Mouse (Mus musculus) MEL (cell line): ENCODE data around the gene Pard3. TPM values are rescaled to one million over a fixed set of nuclear protein-coding genes. Genes with fewer than 3 reads are reported as not detected.

ENCODE experiments used
- DNase-seq: peaks from one replicate; pipeline ENCODE4 v3.0.0; 2011; ENCODE audit warnings: low read depth, low spot score
- H3K27ac ChIP-seq: 2 replicates; pipeline ENCODE4 v1.5.1; 2012; ENCODE audit warnings: low read depth, mild to moderate bottlenecking, control low read depth, low read length, moderate library complexity; ENCODE audit not compliant: control insufficient read depth
- H3K27me3 ChIP-seq, 2 experiments: fragments of 150-350 bp in 1 of 2; sonication (generic) in 1 of 2; 2 replicates each; pipeline ENCODE4 v1.6.1; 2012; ENCODE audit warnings: low read length in 2 of 2, mild to moderate bottlenecking in 2 of 2, improper control_type of control experiment in 1 of 2, moderate library complexity in 1 of 2; ENCODE audit not compliant: insufficient read depth in 2 of 2, control insufficient read depth in 1 of 2
- H3K36me3 ChIP-seq, 2 experiments: 2 replicates each; pipeline ENCODE4 v1.6.1; 2012 to 2014; ENCODE audit warnings: low read length in 2 of 2, improper control_type of control experiment in 1 of 2, inconsistent platforms in 1 of 2, mild to moderate bottlenecking in 1 of 2; ENCODE audit not compliant: insufficient read depth in 2 of 2, control insufficient read depth in 1 of 2
- H3K4me1 ChIP-seq, 2 experiments: fragments of 150-350 bp in 1 of 2; sonication (generic) in 1 of 2; 2 replicates each; pipeline ENCODE4 v1.6.1; 2012; ENCODE audit warnings: low read length in 2 of 2, improper control_type of control experiment in 1 of 2, mild to moderate bottlenecking in 1 of 2; ENCODE audit not compliant: insufficient read depth in 2 of 2, control insufficient read depth in 1 of 2
- H3K4me3 ChIP-seq, 2 experiments: fragments of 150-350 bp in 1 of 2; sonication (generic) in 1 of 2; 2 replicates each; pipeline ENCODE4 v1.5.1; 2012; ENCODE audit warnings: low read depth in 2 of 2, low read length in 2 of 2, mild to moderate bottlenecking in 2 of 2, moderate library complexity in 2 of 2, control low read depth in 1 of 2, improper control_type of control experiment in 1 of 2; ENCODE audit not compliant: control insufficient read depth in 1 of 2, insufficient read depth in 1 of 2
- H3K79me2 ChIP-seq: 2 replicates; pipeline ENCODE4 v1.6.1; 2012; ENCODE audit warnings: mild to moderate bottlenecking, low read length, moderate library complexity; ENCODE audit not compliant: control insufficient read depth, poor library complexity, insufficient read depth
- H3K9ac ChIP-seq: 2 replicates; pipeline ENCODE4 v1.6.1; 2012; ENCODE audit warnings: low read depth, mild to moderate bottlenecking, control low read depth, low read length, moderate library complexity; ENCODE audit not compliant: control insufficient read depth, poor library complexity, severe bottlenecking
- H3K9me3 ChIP-seq: fragments of 150-350 bp; sonication (generic); replicated peaks from 2 replicates; pipeline ENCODE4 v1.6.1; 2012; ENCODE audit warnings: mild to moderate bottlenecking, low read length, improper control_type of control experiment, moderate library complexity; ENCODE audit not compliant: insufficient read depth
- BHLHE40 ChIP-seq: IDR thresholded peaks from 2 replicates; pipeline ENCODE4 v1.6.1; 2012; ENCODE audit warnings: low read depth, mild to moderate bottlenecking, inconsistent platforms, low read length, improper control_type of control experiment, borderline replicate concordance
- CHD1 ChIP-seq: IDR thresholded peaks from 2 replicates; pipeline ENCODE4 v1.6.1; 2012; ENCODE audit warnings: low read depth, mild to moderate bottlenecking, inconsistent platforms, low read length, improper control_type of control experiment
- CHD2 ChIP-seq: IDR thresholded peaks from 2 replicates; pipeline ENCODE4 v1.6.1; 2011; ENCODE audit warnings: low read length, improper control_type of control experiment
- E2F4 ChIP-seq: IDR thresholded peaks from 2 replicates; pipeline ENCODE4 v1.6.1; 2011; ENCODE audit warnings: low read depth, low read length, improper control_type of control experiment, borderline replicate concordance
- ETS1 ChIP-seq: IDR thresholded peaks from 2 replicates; pipeline ENCODE4 v1.6.1; 2012; ENCODE audit warnings: low read depth, mild to moderate bottlenecking, inconsistent platforms, low read length, improper control_type of control experiment, moderate library complexity
- JUND ChIP-seq: IDR thresholded peaks from 2 replicates; pipeline ENCODE4 v1.6.1; 2011; ENCODE audit warnings: low read depth, mild to moderate bottlenecking, improper control_type of control experiment, low read length
- MEF2A ChIP-seq: IDR thresholded peaks from 2 replicates; pipeline ENCODE4 v1.6.1; 2014; ENCODE audit warnings: low read depth, mild to moderate bottlenecking, inconsistent platforms, low read length, improper control_type of control experiment; ENCODE audit not compliant: poor library complexity, insufficient replicate concordance, severe bottlenecking; ENCODE audit errors: extremely low read depth
- MYB ChIP-seq: IDR thresholded peaks from 2 replicates; pipeline ENCODE4 v1.6.1; 2011; ENCODE audit warnings: mild to moderate bottlenecking, low read depth, low read length, improper control_type of control experiment
- NELFE ChIP-seq: IDR thresholded peaks from 2 replicates; pipeline ENCODE4 v1.6.1; 2011; ENCODE audit warnings: low read depth, low read length, improper control_type of control experiment
- POLR2A ChIP-seq, 2 experiments: IDR thresholded peaks; 2 replicates each; pipeline ENCODE4 v1.6.1; 2011 to 2012; ENCODE audit warnings: low read length in 2 of 2, mild to moderate bottlenecking in 2 of 2, control low read depth in 1 of 2, improper control_type of control experiment in 1 of 2, low read depth in 1 of 2, moderate library complexity in 1 of 2; ENCODE audit not compliant: control insufficient read depth in 1 of 2, insufficient read depth in 1 of 2, poor library complexity in 1 of 2
- POLR2AphosphoS2 ChIP-seq: IDR thresholded peaks from 2 replicates; pipeline ENCODE4 v1.6.1; 2011; ENCODE audit warnings: low read length, improper control_type of control experiment
- POLR2AphosphoS5 ChIP-seq: IDR thresholded peaks from 2 replicates; pipeline ENCODE4 v1.6.1; 2012; ENCODE audit warnings: low read depth, borderline replicate concordance, mild to moderate bottlenecking, inconsistent platforms, low read length, moderate library complexity, mixed read lengths
- RAD21 ChIP-seq: IDR thresholded peaks from 2 replicates; pipeline ENCODE4 v1.6.1; 2011; ENCODE audit warnings: mild to moderate bottlenecking, low read depth, low read length, improper control_type of control experiment
- RCOR1 ChIP-seq: IDR thresholded peaks from 2 replicates; pipeline ENCODE4 v1.6.1; 2012; ENCODE audit warnings: low read depth, mild to moderate bottlenecking, inconsistent platforms, low read length, improper control_type of control experiment
- SIN3A ChIP-seq: IDR thresholded peaks from 2 replicates; pipeline ENCODE4 v1.6.1; 2012; ENCODE audit warnings: low read length, improper control_type of control experiment, inconsistent platforms
- SMC3 ChIP-seq: IDR thresholded peaks from 2 replicates; pipeline ENCODE4 v1.6.1; 2011; ENCODE audit warnings: low read depth, low read length, improper control_type of control experiment
- TBP ChIP-seq: IDR thresholded peaks from 2 replicates; pipeline ENCODE4 v1.8.0; 2011; ENCODE audit warnings: low read depth, low read length, improper control_type of control experiment
- TCF12 ChIP-seq: IDR thresholded peaks from 2 replicates; pipeline ENCODE4 v1.6.1; 2014; ENCODE audit warnings: low read depth, mild to moderate bottlenecking, inconsistent platforms, low read length, improper control_type of control experiment, moderate library complexity
- USF2 ChIP-seq, 2 experiments: IDR thresholded peaks; 2 replicates each; pipeline ENCODE4 v1.6.1; 2011 to 2012; ENCODE audit warnings: improper control_type of control experiment in 2 of 2, low read length in 2 of 2, borderline replicate concordance in 1 of 2, inconsistent platforms in 1 of 2, low read depth in 1 of 2, mild to moderate bottlenecking in 1 of 2; ENCODE audit not compliant: insufficient read depth in 1 of 2
- ZC3H11A ChIP-seq: IDR thresholded peaks from 2 replicates; pipeline ENCODE4 v1.6.1; 2012; ENCODE audit warnings: low read depth, mild to moderate bottlenecking, inconsistent platforms, low read length, improper control_type of control experiment
- ZKSCAN1 ChIP-seq: IDR thresholded peaks from 2 replicates; pipeline ENCODE4 v1.6.1; 2012; ENCODE audit warnings: low read depth, mild to moderate bottlenecking, inconsistent platforms, low read length, improper control_type of control experiment, moderate library complexity
- ZNF384 ChIP-seq: IDR thresholded peaks from 2 replicates; pipeline ENCODE4 v1.6.1; 2012; ENCODE audit warnings: low read depth, mild to moderate bottlenecking, inconsistent platforms, low read length, improper control_type of control experiment
- polyA plus RNA-seq, 2 experiments: library from polyadenylated mRNA; stranded (reverse) in 1 of 2; unstranded in 1 of 2; fragments of >175 nt in 1 of 2; fragments of >200 nt in 1 of 2; gene quantifications; 2 replicates each; pipeline versions ENCODE4 v1.2.1 to v1.2.4; 2012; ENCODE audit warnings: low replicate concordance in 2 of 2, low read depth in 1 of 2; ENCODE audit not compliant: insufficient read length in 2 of 2, insufficient read depth in 1 of 2, missing spikeins in 1 of 2
- total RNA-seq: library from RNA; depleted of rRNA; stranded (reverse); fragments of 300-350 nt; gene quantifications from 2 replicates; pipeline ENCODE4 v1.2.3, GENCODE M21; 2012

Gene Pard3
- total and polyA plus RNA-seq, 3 experiments = not detected

DNA sequence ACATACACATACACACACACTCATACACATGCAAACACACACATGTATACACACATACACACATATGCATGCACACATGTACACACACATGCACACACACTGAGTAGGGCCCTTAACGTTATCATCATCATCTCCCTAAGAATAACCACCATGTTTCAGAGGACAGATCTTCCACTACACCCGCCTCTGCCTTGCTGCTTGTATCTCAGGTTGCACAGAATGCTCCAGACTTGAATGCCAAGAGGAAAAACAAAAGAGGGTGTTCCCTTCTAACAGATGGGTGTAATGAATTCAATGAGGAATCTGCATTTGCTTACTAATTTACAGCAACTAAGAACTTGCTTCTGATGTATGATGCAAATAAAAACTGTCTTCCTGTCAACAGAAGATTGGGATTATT is 519.7 kb downstream of the Pard3 start:
- Histone ChIP-seq H3K9me3 (no peaks in the 10 kb centered on the region), H3K36me3 (no peaks in the 10 kb centered on the region), H3K27ac (no peak overlapping the region), H3K27me3 (no peaks in the 10 kb centered on the region), H3K4me3 (no peak overlapping the region), H3K9ac (no peak overlapping the region), H3K79me2 (no peaks in the 10 kb centered on the region), H3K4me1 (no peaks in the 10 kb centered on the region)
- TF ChIP-seq CHD1 = no peak
- no peak for TF ChIP-seq ZC3H11A
- TF ChIP-seq ETS1 = no peak
- TF ChIP-seq RCOR1 = no peak
- no peak for TF ChIP-seq MEF2A
- TF ChIP-seq CHD2 = no peak
- TF ChIP-seq E2F4 = no peak
- no peak for TF ChIP-seq TBP
- TF ChIP-seq NELFE = no peak
- no peak for TF ChIP-seq RAD21
- no peak for TF ChIP-seq POLR2AphosphoS2
- no peak for TF ChIP-seq SIN3A
- TF ChIP-seq POLR2AphosphoS5 = no peak
- TF ChIP-seq JUND = no peak
- no peak for TF ChIP-seq TCF12
- no peak for TF ChIP-seq MYB
- TF ChIP-seq BHLHE40 = no peak
- DNase-seq = no peak

- Histone ChIP-seq H3K79me2 (no peaks in the 10 kb centered on the region), H3K9me3 (no peaks in the 10 kb centered on the region), H3K4me3 (no peak overlapping the region), H3K4me1 (no peaks in the 10 kb centered on the region)
- DNase-seq = no peak
- TF ChIP-seq SMC3 = no peak
- no peak for TF ChIP-seq ZKSCAN1
- TF ChIP-seq POLR2A (IDR thresholded peaks at IDR 0.05; ENCODE audit: control insufficient read depth in 1 of 2, insufficient read depth in 1 of 2, low read depth in 1 of 2, low read length in 2 of 2, poor library complexity in 1 of 2) = no peak
- no peak for TF ChIP-seq USF2 (IDR thresholded peaks at IDR 0.05; ENCODE audit: borderline replicate concordance in 1 of 2, insufficient read depth in 1 of 2, low read depth in 1 of 2, low read length in 2 of 2)
- TF ChIP-seq CHD2 = no peak
- no peak for TF ChIP-seq BHLHE40
- TF ChIP-seq ZNF384 = no peak
- TF ChIP-seq, all 39 proteins: peak for 0
- Histone ChIP-seq H3K27me3 (no peaks in the 10 kb centered on the region), H3K36me3 (no peaks in the 10 kb centered on the region), H3K27ac (no peak overlapping the region), H3K9ac (no peak overlapping the region)
Observed at GRCm38 (mm10) chr8:127585618-127586017, 521.9 kb downstream of the Pard3 start.
